Mouse (Mus musculus): ENCODE measurements around the gene Stxbp3.
"Not testable (repeated sequence)": the region's sequence is repeated elsewhere in the genome, so short reads cannot be mapped to it uniquely, and the experiment has no call there.

The Stxbp3 gene

DNA sequence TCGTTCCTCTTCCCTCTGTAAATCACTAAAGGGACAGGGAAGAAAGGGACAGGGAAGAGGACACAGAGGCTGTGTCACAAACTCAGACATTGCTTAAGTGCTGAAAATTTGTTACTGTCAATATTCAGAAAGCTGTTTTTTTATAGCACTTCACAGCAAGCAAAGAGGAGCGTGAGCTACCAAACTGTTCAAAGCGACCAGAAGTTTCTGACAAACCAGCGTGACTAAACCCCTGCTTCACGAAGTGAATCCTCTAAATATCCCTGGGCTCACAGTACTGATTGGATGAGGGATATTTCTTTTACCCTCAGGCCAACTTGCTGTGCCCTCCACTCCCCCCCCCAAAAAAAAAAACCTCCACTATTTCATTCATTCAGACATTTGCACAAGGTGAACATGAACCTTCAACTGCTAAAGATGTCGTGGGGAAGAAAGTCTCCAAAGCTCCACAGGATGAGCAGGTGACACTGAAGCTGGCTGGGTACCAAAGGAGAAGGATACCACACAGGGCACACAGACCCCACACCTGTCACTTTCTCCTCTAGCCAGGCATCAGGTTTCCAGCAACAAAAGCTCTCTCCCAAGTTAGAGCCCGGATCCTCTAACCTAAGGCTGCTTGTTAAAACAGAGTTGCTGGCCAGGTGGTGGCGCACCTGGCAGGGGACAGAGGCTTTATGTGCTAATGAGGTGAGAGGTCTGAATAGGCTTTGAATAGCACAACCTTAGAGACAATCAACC lies 16.2 kb upstream of the Stxbp3 start:
- DNase-seq: peak; percentile 70 to 75

DNA sequence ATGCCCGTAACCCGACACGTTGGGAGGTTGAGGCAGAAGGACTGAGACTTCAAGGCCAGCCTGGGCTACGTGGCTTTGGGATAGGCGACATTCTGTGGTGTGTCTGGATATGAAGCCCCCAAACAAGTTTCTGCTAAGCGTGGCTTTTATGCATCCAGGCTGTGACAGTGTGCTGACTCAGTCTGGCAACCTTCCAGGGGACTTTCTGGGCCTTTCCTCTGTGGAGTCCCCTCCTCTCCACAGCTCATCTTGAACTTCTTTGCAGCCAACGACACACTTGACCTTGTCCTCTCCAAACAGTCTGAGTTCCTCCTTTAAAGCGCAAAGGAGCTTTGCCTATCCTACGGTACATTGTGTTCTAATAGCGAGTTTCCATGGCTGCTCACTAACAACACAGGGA lies 15.5 kb upstream of the Stxbp3 start:
- no peak for DNase-seq

DNA sequence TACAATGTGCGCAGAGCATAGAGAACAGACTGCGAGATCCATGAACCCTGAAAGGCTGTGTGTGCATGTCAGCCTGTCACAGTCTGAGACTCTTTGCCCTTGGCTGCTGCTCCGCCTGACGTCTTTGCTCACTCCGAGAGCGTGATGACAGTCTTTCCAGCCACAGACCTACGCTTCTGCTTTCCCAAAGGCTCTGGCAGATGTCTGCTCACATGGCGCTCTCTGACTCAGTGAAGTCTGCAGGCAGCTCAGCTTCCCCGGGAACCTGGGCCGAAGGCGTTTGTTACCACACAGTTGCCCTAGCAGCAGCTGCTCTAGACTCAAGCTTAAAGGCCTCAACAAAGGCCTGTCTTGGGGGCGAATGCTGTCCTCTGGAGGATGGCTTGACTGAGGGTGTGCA lies 15.0 kb upstream of the Stxbp3 start:
- DNase-seq: no peak

DNA sequence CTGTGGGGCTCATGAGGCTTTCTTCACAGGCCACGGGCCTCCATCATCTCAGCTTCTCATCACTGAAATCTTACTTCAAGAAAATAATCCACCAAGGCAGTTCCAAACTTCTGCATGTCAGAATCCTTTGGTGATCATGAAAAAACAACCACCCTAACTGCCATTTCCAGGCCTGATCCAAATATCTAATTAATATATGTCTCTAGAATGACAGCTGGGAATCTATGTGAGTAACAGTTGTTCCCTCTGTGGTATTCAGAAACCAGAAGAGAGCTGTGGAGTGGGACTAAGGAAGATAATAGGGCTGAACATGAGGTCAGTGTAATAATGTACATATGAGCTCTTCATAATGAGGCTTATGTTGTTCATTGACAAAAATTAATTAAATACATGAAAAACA lies 12.9 kb upstream of the Stxbp3 start:
- no peak for DNase-seq

DNA sequence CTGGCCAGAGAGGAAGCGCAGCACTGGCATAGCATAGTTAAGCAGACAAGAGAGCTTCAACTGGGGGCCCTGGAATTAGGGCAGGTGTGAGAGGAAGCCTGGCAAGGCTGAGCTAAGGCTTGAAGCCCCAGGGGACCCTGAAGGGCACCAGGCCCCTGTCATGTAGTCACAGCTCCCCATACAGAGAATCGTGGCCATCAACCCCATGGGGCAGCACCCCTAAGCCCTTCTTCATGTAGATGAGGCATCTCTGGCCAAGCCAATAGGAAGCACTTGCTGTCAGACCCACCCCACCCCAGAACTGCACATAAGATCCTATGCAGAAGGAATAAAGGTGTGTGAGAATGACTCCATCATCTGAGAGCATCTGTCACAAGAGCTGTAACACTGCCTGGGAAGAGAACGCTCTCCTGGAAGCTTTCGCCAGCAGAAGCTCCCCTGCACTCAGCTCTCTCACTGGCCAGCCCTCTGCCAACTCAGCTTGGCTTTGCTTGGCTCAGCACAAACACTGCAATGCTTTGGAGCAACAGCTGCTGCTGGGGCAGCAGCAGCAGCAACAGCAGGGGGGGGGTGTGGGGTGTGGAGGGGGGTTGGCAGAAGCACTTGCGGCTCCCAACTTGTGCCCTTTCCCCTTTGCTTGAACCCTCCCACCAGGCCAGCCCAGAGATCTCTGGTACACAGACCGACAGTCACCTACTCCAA lies 11.8 kb upstream of the Stxbp3 start:
- DNase-seq: no peak

DNA sequence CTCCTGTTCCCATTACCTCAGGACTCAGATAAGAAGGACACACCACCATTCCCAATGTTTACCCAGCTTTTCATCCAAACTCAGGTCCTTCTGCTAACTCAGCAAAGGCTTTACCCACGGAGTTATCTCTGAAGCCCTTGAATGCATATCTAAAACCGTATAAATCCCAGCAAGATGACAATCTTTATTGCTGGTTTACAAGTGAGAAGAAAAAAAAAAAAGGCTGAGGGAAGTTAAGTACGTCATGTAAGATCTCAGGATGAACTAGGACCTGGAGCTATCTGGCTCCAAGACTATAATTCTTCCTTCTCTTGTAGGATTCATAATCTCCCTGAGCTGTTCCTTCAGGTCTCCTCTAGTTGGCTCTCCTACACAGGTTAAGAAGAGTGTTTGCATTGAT lies 11.2 kb upstream of the Stxbp3 start:
- no peak for DNase-seq

DNA sequence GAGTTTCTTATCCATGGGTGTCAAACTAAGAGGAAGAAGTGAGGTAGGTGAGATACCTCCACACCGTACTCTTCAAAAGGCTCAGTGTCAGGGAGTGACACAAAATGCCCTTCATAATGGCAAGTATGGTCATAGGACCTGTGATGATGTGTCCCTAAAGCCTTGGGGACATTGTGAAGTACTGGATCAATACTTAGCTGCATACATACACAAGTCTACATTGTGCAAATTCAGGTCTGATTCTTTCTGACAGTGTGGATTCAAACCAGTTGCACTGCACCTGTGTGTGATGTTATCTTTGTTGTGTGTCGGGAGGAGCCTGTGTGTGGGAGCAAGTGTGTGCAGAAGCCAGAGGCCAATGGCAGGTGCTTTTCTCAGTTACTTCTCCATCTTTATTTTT lies 10.7 kb upstream of the Stxbp3 start:
- DNase-seq: no peak

DNA sequence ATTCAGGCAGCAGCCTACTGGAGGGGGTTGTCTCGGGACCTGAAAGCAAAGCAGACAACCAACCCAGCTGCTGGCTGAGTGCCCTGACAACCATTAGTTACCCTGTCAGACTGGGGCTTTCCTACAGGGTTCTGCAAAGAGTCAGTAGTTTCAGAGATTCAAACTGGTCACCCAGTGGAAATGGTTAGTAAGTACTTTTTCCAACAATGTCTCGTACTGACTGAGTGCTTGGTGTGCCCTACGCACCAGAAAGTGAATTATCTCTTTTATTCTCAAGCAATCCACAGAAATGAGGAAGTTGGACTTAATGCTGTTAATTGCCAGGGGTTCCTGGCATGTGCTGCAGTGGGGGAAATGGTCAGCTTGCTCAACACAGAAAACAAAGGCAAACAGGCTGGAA lies 10.2 kb upstream of the Stxbp3 start:
- DNase-seq: peak; percentile 21 to 22

DNA sequence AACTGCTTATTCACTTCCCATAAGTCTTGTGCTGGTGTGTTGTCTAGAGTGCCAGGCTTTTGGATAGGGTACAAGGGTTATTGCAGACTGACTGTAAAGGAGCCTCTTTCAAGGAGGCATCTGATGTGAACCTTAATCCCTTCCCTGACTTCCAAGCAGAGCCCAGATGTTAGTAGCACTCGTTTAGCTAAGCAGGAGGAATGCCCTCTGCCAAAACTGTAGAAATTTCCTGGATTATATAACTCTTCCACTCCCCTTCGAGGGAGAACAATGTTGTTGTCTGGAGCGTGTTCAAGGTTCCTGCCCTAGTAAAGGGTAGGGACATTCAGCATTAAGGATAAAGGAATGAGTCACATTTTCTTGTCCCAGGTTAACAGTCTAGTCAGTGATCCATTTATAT lies 6.3 kb upstream of the Stxbp3 start:
- no peak for DNase-seq

DNA sequence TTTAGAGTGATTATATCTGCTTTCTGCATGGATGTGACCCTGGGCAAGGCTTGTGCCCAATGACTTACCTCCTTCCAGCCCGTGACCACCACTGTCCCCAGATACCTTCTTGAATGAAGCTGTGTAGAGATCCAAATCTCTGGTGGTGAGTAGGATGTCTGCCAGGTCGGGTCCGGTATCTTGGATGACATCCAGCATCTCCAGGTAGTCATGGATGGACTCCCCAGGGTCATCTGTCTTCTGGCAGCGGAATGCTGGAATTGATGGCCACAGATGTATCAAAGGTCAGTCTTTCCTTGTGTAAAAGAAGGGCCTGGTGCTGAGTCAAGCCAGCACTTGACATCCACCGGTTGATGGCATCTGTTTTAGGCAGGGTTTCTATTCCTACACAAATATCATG lies 4.2 kb upstream of the Stxbp3 start:
- DNase-seq: no peak

DNA sequence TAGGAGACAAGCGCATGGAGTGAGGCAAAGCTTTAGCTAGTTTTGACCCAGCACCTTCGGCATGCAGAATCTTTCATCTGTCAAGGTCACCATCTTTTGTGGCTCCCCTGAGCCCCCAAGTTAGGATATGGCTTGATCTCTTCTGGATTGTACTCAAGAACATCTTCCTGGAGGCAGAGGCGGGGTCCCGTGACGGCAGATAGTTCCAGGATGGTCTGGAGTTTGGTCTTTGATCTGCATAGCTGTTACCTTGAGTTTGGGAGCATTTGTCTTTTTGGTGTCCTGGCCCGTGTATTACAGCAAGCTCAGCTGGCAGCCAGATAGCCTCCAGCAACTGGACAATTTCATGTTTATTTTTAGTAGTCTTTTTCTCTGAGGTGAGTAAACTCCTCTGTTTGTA lies 3.7 kb upstream of the Stxbp3 start:
- DNase-seq: no peak

DNA sequence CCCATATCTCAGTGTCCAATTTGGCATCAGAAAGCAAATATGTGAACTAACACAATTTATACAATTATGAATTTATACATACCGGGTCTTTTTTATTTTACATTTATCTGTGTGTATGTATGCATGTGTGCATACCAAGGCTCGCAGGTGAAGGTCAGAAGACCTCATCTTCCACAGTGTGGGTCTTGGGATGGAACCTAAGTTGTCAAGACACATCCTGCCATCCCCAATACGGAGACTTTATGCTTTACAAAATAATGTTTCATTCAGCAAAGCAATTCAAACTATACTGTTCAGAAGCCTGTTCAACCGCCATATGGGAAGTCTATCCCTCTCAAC lies 359 bp upstream of the Stxbp3 start:
- DNase-seq: no peak

DNA sequence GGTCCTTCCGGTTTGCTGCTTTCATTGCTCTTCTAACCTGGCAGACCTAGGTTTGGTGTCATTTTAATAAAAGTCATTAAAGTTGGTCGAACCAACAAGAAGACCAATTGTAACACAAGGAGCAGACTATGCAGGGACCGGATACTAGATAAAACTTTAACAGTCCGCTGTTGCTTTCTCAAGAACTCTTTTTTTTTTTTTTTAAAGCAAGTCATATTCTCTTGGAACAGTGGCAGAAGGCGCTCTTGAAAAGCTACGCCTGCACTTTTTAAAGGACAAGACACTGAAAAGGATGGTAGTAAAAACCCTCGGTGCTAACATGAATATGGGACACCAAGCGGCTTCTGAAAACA lies 703 bp downstream of the Stxbp3 start:
- no peak for DNase-seq

DNA sequence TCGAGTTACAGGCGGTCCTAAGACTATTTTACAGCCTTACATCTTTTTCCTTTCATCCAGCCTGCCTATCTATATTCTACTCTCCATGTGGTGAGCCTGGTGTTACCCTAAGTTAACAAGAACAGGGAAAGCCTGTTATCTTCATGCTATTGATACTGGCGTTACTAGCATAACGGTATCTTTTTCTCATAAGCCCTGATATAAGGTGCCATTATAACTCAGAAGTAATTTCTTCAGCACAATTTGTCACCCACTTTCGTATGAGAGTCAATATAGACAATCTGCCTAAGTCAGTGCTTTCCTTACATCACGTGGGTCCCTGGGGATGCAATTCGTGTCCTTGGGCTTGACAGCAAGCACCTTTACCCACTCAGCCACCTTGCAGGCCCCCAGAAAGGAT lies 1.3 kb downstream of the Stxbp3 start:
- no peak for DNase-seq

DNA sequence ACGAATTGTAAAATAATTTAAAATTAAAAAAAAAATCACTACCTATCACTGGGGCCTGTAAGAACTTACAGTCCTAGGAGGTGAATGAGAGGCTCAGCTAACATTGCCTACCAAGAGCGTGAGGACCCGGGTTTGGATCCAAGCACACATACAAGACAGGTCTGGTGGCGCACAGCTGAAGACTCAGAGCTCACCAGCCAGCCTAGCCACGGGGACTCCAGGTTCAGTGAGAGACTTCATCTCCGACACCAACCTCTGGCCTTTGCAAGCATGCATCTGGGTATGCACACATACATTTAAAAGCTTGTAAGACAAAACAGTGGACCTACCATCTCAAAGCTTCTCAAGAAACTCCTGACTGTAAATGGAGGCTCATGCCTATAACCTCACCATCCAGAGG lies 3.4 kb downstream of the Stxbp3 start:
- no peak for DNase-seq

DNA sequence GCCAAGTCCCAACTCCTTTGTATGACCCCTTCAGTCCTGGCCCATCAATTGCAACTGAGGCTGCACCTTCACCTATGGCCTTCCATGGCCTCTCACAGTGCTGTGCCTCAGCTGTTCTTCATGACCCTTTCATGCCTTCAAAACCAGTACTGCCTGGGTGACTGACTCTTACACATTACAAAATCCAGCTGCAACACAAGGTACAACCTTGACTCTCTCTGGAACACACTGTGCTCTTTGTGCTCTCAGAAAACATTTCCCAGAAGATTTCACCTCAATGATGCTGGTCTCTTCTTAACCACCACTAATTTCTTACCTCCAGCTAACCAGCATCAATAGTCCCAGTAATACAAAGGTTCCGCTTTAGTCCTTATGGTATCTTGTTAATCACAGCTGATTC lies 6.6 kb downstream of the Stxbp3 start:
- DNase-seq: not testable (repeated sequence)

DNA sequence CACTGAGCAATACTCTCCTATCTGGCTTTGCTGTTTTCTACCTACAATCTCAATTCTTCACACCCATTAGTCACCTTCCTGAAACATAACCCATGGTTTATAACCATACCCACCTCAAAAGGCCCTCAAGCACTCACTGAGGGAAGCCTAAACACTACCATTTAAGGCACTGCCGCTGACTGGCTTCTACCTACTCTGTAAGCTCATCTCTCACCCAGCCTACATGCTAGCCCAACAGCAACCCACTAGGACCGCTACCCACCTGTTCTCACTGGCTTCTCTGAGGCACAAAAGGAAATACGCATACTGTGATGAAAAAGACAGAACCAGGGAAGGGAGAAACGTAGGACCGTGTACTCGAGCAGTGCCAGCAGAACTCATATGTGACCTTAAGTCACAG lies 8.6 kb downstream of the Stxbp3 start:
- DNase-seq: no peak

DNA sequence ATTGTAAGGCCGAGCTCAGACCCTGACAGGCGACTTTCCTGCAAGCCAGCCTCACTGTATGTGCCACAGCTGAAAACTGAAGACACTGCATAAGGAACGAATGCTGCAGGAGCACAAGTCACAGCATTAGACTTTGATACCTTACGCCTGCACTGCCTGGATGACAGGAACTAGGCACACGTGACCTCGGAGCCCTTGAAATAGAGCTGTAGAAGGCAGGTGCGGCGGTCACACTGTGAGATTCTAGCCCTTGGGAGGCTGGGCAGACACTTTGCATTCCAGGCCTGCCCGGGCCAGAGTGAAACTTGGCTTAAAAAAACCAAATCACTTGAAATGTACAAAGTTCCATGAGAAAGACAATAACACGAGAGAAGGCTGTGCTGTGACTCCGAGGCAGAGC lies 9.8 kb downstream of the Stxbp3 start:
- DNase-seq: peak; percentile 24 to 36

DNA sequence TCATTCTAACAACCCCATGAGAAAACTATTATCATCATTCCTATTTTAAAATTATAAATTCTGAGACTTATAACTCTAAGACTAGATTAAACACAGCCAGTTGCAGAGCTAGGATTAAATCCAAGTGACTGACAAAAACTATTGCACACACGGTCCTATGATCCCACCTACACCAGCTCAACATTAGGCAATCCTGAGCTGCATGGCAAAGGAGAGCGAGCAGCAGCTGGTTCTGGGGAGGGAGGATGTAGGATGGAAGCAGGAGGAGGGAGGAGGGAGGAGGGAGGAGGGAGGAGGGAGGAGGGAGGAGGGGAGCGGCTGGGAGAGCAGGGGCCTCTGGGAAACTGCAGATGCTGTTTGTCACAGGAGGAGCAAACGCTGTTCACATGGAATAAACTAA lies 24.7 kb downstream of the Stxbp3 start:
- DNase-seq: no peak

DNA sequence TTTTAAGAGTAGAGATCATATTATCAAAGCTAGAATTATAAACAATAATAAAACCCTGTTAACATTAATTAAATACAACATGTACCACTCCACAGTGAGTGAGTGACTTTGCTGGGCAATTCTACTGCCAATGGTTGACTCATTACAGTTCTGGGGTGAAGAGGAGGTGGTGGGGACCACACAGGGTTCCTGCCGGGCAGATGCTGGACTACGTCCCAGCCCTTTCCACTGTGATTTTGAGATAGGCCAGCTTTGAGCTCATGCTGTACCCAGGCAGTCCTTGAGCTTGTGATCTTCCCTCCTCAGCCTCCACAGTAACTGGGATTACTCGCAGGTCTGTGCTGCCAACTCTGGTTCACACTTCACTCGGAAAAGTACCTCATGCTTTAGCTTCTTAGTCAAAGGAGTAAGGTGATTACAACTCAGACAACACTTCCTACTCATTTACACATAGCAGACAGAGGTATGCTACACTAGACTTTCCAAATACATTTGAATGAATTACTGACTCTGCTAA lies 29.5 kb downstream of the Stxbp3 start:
- no peak for DNase-seq

DNA sequence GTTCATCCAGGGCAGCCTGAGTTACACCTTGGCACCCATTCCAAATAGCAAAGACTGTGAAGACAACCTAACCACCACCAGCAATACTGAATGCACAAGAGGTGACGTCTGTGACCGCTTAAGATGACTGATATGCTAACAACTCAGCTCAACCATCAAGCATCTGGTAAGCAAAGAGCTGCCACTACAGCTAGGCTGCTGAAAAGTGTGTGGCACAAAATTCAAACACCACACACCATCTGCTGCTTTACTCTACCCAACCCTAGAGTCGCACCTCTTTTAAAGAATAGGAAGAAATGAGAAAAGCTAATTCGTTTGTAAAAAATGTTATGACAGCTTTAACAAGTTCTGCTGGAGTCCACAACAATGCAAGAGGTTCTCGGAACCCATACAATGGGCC lies 34.7 kb downstream of the Stxbp3 start:
- no peak for DNase-seq

DNA sequence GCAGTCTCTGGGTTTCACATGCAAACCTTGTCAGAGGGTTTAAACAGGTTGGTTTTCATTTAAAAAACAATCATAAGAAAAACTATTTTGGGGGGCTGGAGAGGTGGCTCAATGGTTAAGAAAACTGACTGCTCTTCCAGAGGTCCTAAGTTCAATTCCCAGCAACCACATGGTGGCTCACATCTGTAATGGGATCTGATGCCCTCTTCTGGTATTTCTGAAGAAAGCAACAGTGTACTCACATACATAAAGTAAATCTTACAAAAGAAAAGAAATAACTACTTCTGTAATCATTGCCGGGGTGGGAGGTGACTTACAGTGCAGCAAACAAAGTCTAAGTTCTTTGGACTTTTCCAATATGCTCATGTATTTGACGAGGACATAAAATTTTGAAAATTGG lies 42.0 kb downstream of the Stxbp3 start:
- no peak for DNase-seq

DNA sequence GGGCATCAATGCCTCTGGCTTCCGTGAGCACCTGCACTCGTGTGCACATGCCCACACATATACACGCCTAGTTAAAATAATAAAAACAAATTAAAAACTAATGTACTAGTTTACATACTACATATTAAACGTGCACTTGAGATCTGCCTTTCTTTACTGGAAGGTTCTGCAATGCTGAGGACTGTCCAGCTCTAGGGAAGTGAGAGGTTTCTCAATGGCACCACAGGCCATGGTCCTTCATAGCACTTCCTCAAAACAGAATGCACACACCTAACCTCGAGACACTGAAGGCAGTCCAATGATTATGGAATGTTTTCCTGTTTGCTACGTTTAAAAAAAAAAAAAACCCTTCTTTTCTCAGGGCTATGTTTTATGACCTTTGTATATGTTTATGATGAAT lies 42.6 kb downstream of the Stxbp3 start:
- DNase-seq: no peak

DNA sequence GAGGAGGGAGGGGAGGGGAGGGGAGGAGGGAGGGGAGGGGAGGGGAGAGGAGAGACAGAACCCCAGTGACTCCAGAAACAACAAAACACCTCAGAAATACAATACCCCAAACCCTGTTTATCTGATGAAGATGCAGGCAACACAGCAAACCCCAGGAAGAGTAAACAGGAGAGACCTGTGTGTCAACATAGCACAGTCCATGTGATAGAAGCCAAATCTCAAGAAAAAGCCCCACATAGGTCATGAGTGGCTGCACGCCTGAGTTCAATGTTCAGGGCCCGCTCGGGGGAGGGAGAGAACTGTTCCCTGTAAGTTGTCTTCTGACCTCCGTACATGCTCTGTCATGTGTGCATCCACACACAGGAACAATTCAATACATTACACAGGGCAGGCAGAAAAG lies 43.9 kb downstream of the Stxbp3 start:
- DNase-seq: no peak
